Mouse (Mus musculus) embryo, embryonic 10.5 days (tissue): Measurements from ENCODE around the gene Polr2c.
"Not testable (repeated sequence)": the region's sequence is repeated elsewhere in the genome, so short reads cannot be mapped to it uniquely, and the experiment has no call there.

Experiments
- DNase-seq: peaks from one replicate; pipeline ENCODE4 v3.0.0-alpha.2; 2015; ENCODE audit warnings: low spot score

Gene Polr2c

GRCm38 (mm10) chr8:94838600-94838999, 18.6 kb upstream of the Polr2c start:
- peak; percentile 50 for DNase-seq

- DNase-seq = no peak
Observed at GRCm38 (mm10) chr8:94841183-94841582, 16.1 kb upstream of the Polr2c start.

GRCm38 (mm10) chr8:94850049-94850448, 7.2 kb upstream of the Polr2c start:
- DNase-seq = no peak

- not testable (repeated sequence) for DNase-seq
Observed at GRCm38 (mm10) chr8:94854761-94855160, 2.5 kb upstream of the Polr2c start.

GRCm38 (mm10) chr8:94857011-94857345, 272 bp upstream of the Polr2c start:
- DNase-seq = no peak

GRCm38 (mm10) chr8:94861352-94861910, 4.2 kb downstream of the Polr2c start:
- peak; percentile 81 for DNase-seq

- no peak for DNase-seq
Observed at GRCm38 (mm10) chr8:94862487-94863220, 5.4 kb downstream of the Polr2c start.

GRCm38 (mm10) chr8:94863897-94864673, 6.8 kb downstream of the Polr2c start:
- no peak for DNase-seq

GRCm38 (mm10) chr8:94865292-94865691, 8.0 kb downstream of the Polr2c start:
- DNase-seq = no peak

GRCm38 (mm10) chr8:94866921-94867320, 9.7 kb downstream of the Polr2c start:
- no peak for DNase-seq

- no peak for DNase-seq
Observed at GRCm38 (mm10) chr8:94869146-94869545, 11.9 kb downstream of the Polr2c start.

GRCm38 (mm10) chr8:94870003-94870402, 12.8 kb downstream of the Polr2c start:
- DNase-seq = no peak

GRCm38 (mm10) chr8:94870474-94871107, 13.3 kb downstream of the Polr2c start:
- DNase-seq = no peak

GRCm38 (mm10) chr8:94871108-94871894, 14.1 kb downstream of the Polr2c start:
- DNase-seq = peak; percentile 76

- peak; percentile 48 for DNase-seq
Observed at GRCm38 (mm10) chr8:94872156-94872555, 14.9 kb downstream of the Polr2c start.

- no peak for DNase-seq
Observed at GRCm38 (mm10) chr8:94872576-94872975, 15.3 kb downstream of the Polr2c start.

- peak; percentile 80 for DNase-seq
Observed at GRCm38 (mm10) chr8:94874358-94874757, 17.1 kb downstream of the Polr2c start.

GRCm38 (mm10) chr8:94875096-94875870, 18.0 kb downstream of the Polr2c start:
- peak; percentile 10 for DNase-seq

- peak; percentile 14 for DNase-seq
Observed at GRCm38 (mm10) chr8:94875871-94876150, 18.6 kb downstream of the Polr2c start.

- peak; percentile 88 for DNase-seq
Observed at GRCm38 (mm10) chr8:94876197-94876730, 19.0 kb downstream of the Polr2c start, which contains the start of gene Dok4. Dok4 (minus strand) TSS chr8:94876330.

- DNase-seq = peak; percentile 37
Observed at GRCm38 (mm10) chr8:94876820-94877219, 19.6 kb downstream of the Polr2c start.
